ENCODE assay signal across 8 mouse cellular contexts in the genomic region with DNA sequence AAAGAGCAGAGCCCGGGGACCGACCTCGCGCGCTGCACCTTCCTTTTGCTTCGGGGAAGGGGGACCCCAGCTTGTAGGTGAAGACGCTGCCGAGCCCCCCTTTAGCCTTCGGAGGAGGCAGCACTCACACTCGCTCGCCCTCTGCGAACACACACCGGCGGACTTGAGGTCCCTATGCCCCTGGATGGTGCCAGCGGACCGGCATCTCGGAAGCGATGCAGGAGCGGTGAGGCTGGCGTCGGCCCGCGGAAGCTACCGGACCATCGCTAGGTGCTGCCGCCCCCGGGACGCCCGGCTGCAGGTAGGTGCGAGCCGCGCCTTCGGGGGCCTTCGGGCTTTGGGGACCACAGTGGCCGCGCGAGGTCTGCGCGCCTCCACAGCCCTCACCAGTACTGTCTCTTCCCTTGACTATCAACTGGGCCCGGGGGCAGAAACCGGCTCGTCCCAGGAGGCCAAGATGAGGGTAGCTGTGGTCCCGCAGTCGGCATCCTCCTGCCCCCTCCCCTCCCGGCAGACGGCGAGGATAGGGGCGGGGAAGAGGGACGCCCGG. TPM values are rescaled to one million over a fixed set of nuclear protein-coding genes. Genes with fewer than 3 reads are reported as not detected.
DNase-seq lines count a peak whose midpoint lies in the region; ATAC-seq and TF ChIP-seq lines count a peak whose summit lies in the region.

No protein-coding gene starts in this region.

- under 1% methylated on average over 49 of the region's 50 CpGs for WGBS in kidney, embryonic 15.5 days
- 1% methylated on average over 47 of the region's 50 CpGs for WGBS in forebrain, embryonic 14.5 days
- under 1% methylated on average over 46 of the region's 50 CpGs for WGBS in midbrain, embryonic 14.5 days

- no peak overlapping the region for H3K27ac ChIP-seq in kidney, embryonic 15.5 days
- 0 out of 2 replicates have a peak overlapping the region, but pooled peaks have one; percentile 44 for H3K27ac ChIP-seq in forebrain, embryonic 14.5 days (ENCODE audit: low read depth, low read length)
- peak overlapping the region; percentile 86 for H3K27ac ChIP-seq in midbrain, embryonic 14.5 days (replicated peaks; ENCODE audit: low read depth, low read length)

- H3K27me3 ChIP-seq in kidney, embryonic 15.5 days, result peaks cover 34% of the 10 kb centered on the region
- H3K27me3 ChIP-seq in forebrain, embryonic 14.5 days (replicated peaks; ENCODE audit: control insufficient read depth, insufficient read depth, low read length), result no peaks in the 10 kb centered on the region
- no peaks in the 10 kb centered on the region for H3K27me3 ChIP-seq in midbrain, embryonic 14.5 days (ENCODE audit: control insufficient read depth, insufficient read depth, low read length)

- H3K4me1 ChIP-seq in kidney, embryonic 15.5 days, result peaks cover 18% of the 10 kb centered on the region
- H3K4me1 ChIP-seq in forebrain, embryonic 14.5 days (ENCODE audit: control insufficient read depth, insufficient read depth, low read length), result no peaks in the 10 kb centered on the region
- no peaks in the 10 kb centered on the region for H3K4me1 ChIP-seq in midbrain, embryonic 14.5 days (ENCODE audit: control insufficient read depth, insufficient read depth, low read length)

- H3K4me2 ChIP-seq in kidney, embryonic 15.5 days, result peak overlapping the region; percentile 92
- H3K4me2 ChIP-seq in forebrain, embryonic 14.5 days (ENCODE audit: low read length), result peak overlapping the region; percentile 93
- peak overlapping the region; percentile 69 for H3K4me2 ChIP-seq in midbrain, embryonic 14.5 days (ENCODE audit: low read length)

- no peaks in the 10 kb centered on the region for H3K9me3 ChIP-seq in kidney, embryonic 15.5 days (replicated peaks)
- no peaks in the 10 kb centered on the region for H3K9me3 ChIP-seq in forebrain, embryonic 14.5 days (replicated peaks; ENCODE audit: control insufficient read depth, low read length)
- no peaks in the 10 kb centered on the region for H3K9me3 ChIP-seq in midbrain, embryonic 14.5 days (ENCODE audit: control insufficient read depth, low read length)

- ATAC-seq in kidney, embryonic 15.5 days (replicated peaks; ENCODE audit: low FRiP score), result peak; percentile 68
- ATAC-seq in forebrain, embryonic 14.5 days, result peak; percentile 25
- ATAC-seq in midbrain, embryonic 14.5 days (ENCODE audit: low FRiP score, low TSS enrichment), result peak; percentile 59; the same call in 1 of the 2 replicates

- peak overlapping the region; percentile 61 for H3K4me3 ChIP-seq in kidney, embryonic 15.5 days (replicated peaks)
- H3K4me3 ChIP-seq in forebrain, embryonic 14.5 days (ENCODE audit: low read depth, low read length), result peak overlapping the region; percentile 62
- peak overlapping the region; percentile 67 for H3K4me3 ChIP-seq in midbrain, embryonic 14.5 days (replicated peaks; ENCODE audit: low read depth, low read length)

- H3K36me3 ChIP-seq in kidney, embryonic 15.5 days, result no peaks in the 10 kb centered on the region
- H3K36me3 ChIP-seq in forebrain, embryonic 14.5 days (ENCODE audit: control insufficient read depth, insufficient read depth, low read length), result no peaks in the 10 kb centered on the region
- H3K36me3 ChIP-seq in midbrain, embryonic 14.5 days (ENCODE audit: control insufficient read depth, insufficient read depth, low read length), result no peaks in the 10 kb centered on the region

- H3K9ac ChIP-seq in kidney, embryonic 15.5 days, result peak overlapping the region; percentile 50
- H3K9ac ChIP-seq in forebrain, embryonic 14.5 days (ENCODE audit: low read length), result peak overlapping the region; percentile 72
- H3K9ac ChIP-seq in midbrain, embryonic 14.5 days (replicated peaks; ENCODE audit: low read length), result peak overlapping the region; percentile 79

- TF ChIP-seq POLR2A in brain, embryonic 14.5 days (IDR thresholded peaks at IDR 0.05; ENCODE audit: borderline replicate concordance, extremely low read depth, insufficient read depth, insufficient read length, poor library complexity, severe bottlenecking), result no peak

- no peak for DNase-seq in kidney, adult 9 months
- peak; percentile 62 for DNase-seq in brain, embryonic 14.5 days (ENCODE audit: low read depth)
- DNase-seq in forebrain, embryonic 14.5 days (ENCODE audit: low spot score), result peak; percentile 39
- peak; percentile 6 for DNase-seq in layer of hippocampus, adult 9-11 months
- peak; percentile 65 for DNase-seq in midbrain, embryonic 14.5 days
- DNase-seq in urinary bladder, adult 18-20 months (ENCODE audit: low spot score in 2 of 2), result no peak
- DNase-seq in T-cell, adult 2 months (ENCODE audit: low spot score), result no peak

- TF ChIP-seq CTCF in brain, embryonic 14.5 days (IDR thresholded peaks at IDR 0.05; ENCODE audit: borderline replicate concordance, extremely low read depth, insufficient read depth, insufficient read length), result no peak

RNA-seq across cellular contexts. Expression of a gene that starts 1.5 kb away (rescaled TPM):
- 4.4 and 4.5 TPM in 2 replicates for polyA plus RNA-seq in kidney, embryonic 15.5 days (2015; fragmentation: Nextera tagmentation; extraction: Ambion mirVana)
- 20.1 and 33.0 TPM in 2 replicates for polyA plus RNA-seq in brain, embryonic 14.5 days (2012; rRNA removed)
- 21.4 and 31.4 TPM in 2 replicates for polyA plus RNA-seq in forebrain, embryonic 14.5 days (2014; fragmentation: Nextera tagmentation; extraction: Ambion mirVana)
- 63.8 and 79.3 TPM in 2 replicates for polyA plus RNA-seq in midbrain, embryonic 14.5 days (2014; fragmentation: Nextera tagmentation; extraction: Ambion mirVana)

Comparison
In these comparisons a context has a peak if more than half of its experiments do, and no peak if none do; other contexts are left out.
1. DNase-seq: peak in brain, embryonic 14.5 days (single experiment), forebrain, embryonic 14.5 days (single experiment), layer of hippocampus, adult 9-11 months (single experiment) and midbrain, embryonic 14.5 days (single experiment); none in kidney, adult 9 months (single experiment), urinary bladder, adult 18-20 months (0 of 2) and T-cell, adult 2 months (single experiment).
2. Peak in every context shown above with its lines, with median percentiles within 50 percentile points of each other: ATAC-seq, H3K4me2 ChIP-seq, H3K4me3 ChIP-seq and H3K9ac ChIP-seq.